Mouse (Mus musculus) c-Kit-positive CD71-positive TER-119-positive erythroid progenitor cells, embryonic 14.5 days (primary cell): ENCODE measurements around the gene Zbtb42.

Experiments used
- DNase-seq: peaks from one replicate; pipeline ENCODE4 v3.0.0-alpha.2; 2013; ENCODE audit warnings: low spot score

Zbtb42 gene

GRCm38 (mm10) chr12:112688458-112688857 is 9.8 kb downstream of the Zbtb42 start:
- no peak for DNase-seq

GRCm38 (mm10) chr12:112693185-112694126 is 14.8 kb downstream of the Zbtb42 start:
- peak; percentile 83 for DNase-seq

- DNase-seq: no peak
Measured at GRCm38 (mm10) chr12:112694127-112694475, 15.5 kb downstream of the Zbtb42 start.

- DNase-seq: no peak
Measured at GRCm38 (mm10) chr12:112696806-112697425, 18.3 kb downstream of the Zbtb42 start.

GRCm38 (mm10) chr12:112700522-112700921 is 21.9 kb downstream of the Zbtb42 start:
- no peak for DNase-seq

GRCm38 (mm10) chr12:112702374-112703320 is 24.0 kb downstream of the Zbtb42 start:
- DNase-seq: no peak

GRCm38 (mm10) chr12:112706704-112707572 is 28.3 kb downstream of the Zbtb42 start:
- DNase-seq: peak; percentile 59

- DNase-seq: no peak
Measured at GRCm38 (mm10) chr12:112707573-112707869, 28.9 kb downstream of the Zbtb42 start.

- no peak for DNase-seq
Measured at GRCm38 (mm10) chr12:112713984-112714383, 35.4 kb downstream of the Zbtb42 start.

- no peak for DNase-seq
Measured at GRCm38 (mm10) chr12:112717140-112717539, 38.5 kb downstream of the Zbtb42 start.

- DNase-seq: no peak
Measured at GRCm38 (mm10) chr12:112718995-112719394, 40.4 kb downstream of the Zbtb42 start.

- no peak for DNase-seq
Measured at GRCm38 (mm10) chr12:112720216-112720615, 41.6 kb downstream of the Zbtb42 start, which contains the start of gene Cep170b. Cep170b (plus strand) TSS chr12:112720455.

- DNase-seq: no peak
Measured at GRCm38 (mm10) chr12:112720890-112721423, 42.3 kb downstream of the Zbtb42 start.

- no peak for DNase-seq
Measured at GRCm38 (mm10) chr12:112721424-112722239, 43.0 kb downstream of the Zbtb42 start.

- no peak for DNase-seq
Measured at GRCm38 (mm10) chr12:112722240-112723027, 43.8 kb downstream of the Zbtb42 start.

- DNase-seq: no peak
Measured at GRCm38 (mm10) chr12:112723028-112723330, 44.4 kb downstream of the Zbtb42 start.

- DNase-seq: no peak
Measured at GRCm38 (mm10) chr12:112723445-112723844, 44.8 kb downstream of the Zbtb42 start.

- peak; percentile 51 for DNase-seq
Measured at GRCm38 (mm10) chr12:112724077-112724805, 45.6 kb downstream of the Zbtb42 start.

GRCm38 (mm10) chr12:112727801-112728200 is 49.2 kb downstream of the Zbtb42 start:
- DNase-seq: no peak
